Mouse (Mus musculus) liver, embryonic 15.5 days (tissue): ENCODE measurements around the gene 6030408B16Rik. TPM values are rescaled to one million over a fixed set of nuclear protein-coding genes. Genes with fewer than 3 reads are reported as not detected.
"Not testable (repeated sequence)": the region's sequence is repeated elsewhere in the genome, so short reads cannot be mapped to it uniquely, and the experiment has no call there.

Source experiments
- ATAC-seq: fragments of 200-750 bp; cut with Nextera tagmentation; 2 replicates; pipeline ENCODE4 v1.8.0; 2017; ENCODE audit warnings: moderate number of reproducible peaks, mild to moderate bottlenecking, moderate library complexity; ENCODE audit not compliant: insufficient read depth
- H3K27ac ChIP-seq: fragments of 300-500 bp; sonication (generic); replicated peaks from 2 replicates; pipeline ENCODE4 v1.5.1; 2015; ENCODE audit warnings: mild to moderate bottlenecking, inconsistent platforms
- H3K27me3 ChIP-seq: fragments of 300-500 bp; sonication (generic); 2 replicates; pipeline ENCODE4 v1.6.1; 2015; ENCODE audit warnings: mild to moderate bottlenecking, inconsistent platforms
- H3K36me3 ChIP-seq: fragments of 300-500 bp; sonication (generic); replicated peaks from 2 replicates; pipeline ENCODE4 v1.6.1; 2015; ENCODE audit warnings: moderate library complexity, mild to moderate bottlenecking, inconsistent platforms
- H3K4me1 ChIP-seq: fragments of 300-500 bp; sonication (generic); replicated peaks from 2 replicates; pipeline ENCODE4 v1.6.1; 2015; ENCODE audit warnings: inconsistent platforms
- H3K4me2 ChIP-seq: fragments of 300-500 bp; sonication (generic); 2 replicates; pipeline ENCODE4 v1.6.1; 2015; ENCODE audit warnings: moderate library complexity, mild to moderate bottlenecking, inconsistent platforms
- H3K4me3 ChIP-seq: fragments of 300-500 bp; sonication (generic); replicated peaks from 2 replicates; pipeline ENCODE4 v1.5.1; 2015; ENCODE audit warnings: mild to moderate bottlenecking, inconsistent platforms
- H3K9ac ChIP-seq: fragments of 300-500 bp; sonication (generic); 2 replicates; pipeline ENCODE4 v1.6.1; 2015; ENCODE audit warnings: moderate library complexity, mild to moderate bottlenecking, inconsistent platforms
- H3K9me3 ChIP-seq: fragments of 300-500 bp; sonication (generic); replicated peaks from 2 replicates; pipeline ENCODE4 v1.6.1; 2016; ENCODE audit warnings: inconsistent platforms
- WGBS: fragments of 180-500 bp; shearing (Covaris S2); methylation state at CpG from one replicate; pipeline ENCODE4 v1.1.7; 2015; ENCODE audit warnings: mixed read lengths; ENCODE audit not compliant: insufficient replicate concordance; 5-methylcytosine and 5-hydroxymethylcytosine counted together
- polyA plus RNA-seq: library from polyadenylated mRNA; unstranded; fragments of >200 nt; fragmentation: Nextera tagmentation; extraction: Ambion mirVana; gene quantifications from 2 replicates; pipeline ENCODE4 v1.2.1, GENCODE M21; 2015

The 6030408B16Rik gene
- polyA plus RNA-seq, 1 experiment from 2014 or later: 0.30 TPM

DNA sequence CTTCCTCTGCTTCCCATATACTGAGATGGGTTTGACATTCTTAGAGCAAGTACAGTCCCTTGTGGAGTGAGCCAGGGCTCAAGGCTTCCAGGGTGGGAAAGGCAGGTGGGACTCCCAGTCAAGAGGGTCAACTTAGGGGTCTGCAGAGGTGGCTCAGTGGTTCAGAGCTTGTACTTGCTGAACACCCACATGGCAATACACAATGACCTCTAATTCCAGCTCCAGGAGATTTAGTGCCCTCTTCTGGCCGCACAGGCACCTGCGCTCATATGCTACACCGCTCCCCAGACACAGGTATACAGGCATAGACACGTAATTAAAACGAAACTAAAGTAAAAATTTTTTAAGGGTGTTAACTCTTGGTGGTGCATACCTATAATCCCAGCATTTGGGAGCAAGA lies 30.5 kb downstream of the 6030408B16Rik start:
- no peak overlapping the region for H3K4me2 ChIP-seq
- H3K27me3 ChIP-seq: 0 out of 2 replicates have a peak, but pooled peaks cover 5% of the 10 kb centered on the region
- no peak for ATAC-seq
- no peaks in the 10 kb centered on the region for H3K36me3 ChIP-seq
- H3K9me3 ChIP-seq: no peaks in the 10 kb centered on the region
- 83% methylated on average over 5 of the region's 5 CpGs for WGBS
- peaks cover 22% of the 10 kb centered on the region; the same call in 1 of the 2 replicates for H3K4me1 ChIP-seq
- H3K27ac ChIP-seq: no peak overlapping the region
- no peak overlapping the region for H3K4me3 ChIP-seq
- H3K9ac ChIP-seq: no peak overlapping the region

DNA sequence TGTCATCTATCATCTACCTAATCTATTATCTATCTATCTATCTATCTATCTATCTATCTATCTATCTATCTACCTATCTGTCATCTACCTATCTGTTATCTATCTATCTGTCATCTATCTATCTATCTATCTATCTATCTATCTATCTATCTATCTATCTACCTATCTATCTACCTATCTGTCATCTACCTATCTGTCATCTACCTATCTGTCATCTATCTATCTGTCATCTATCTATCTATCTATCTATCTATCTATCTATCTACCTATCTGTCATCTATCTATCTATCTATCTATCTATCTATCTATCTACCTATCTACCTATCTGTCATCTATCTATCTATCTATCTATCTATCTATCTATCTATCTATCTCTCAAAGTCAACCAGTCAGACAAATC lies 31.4 kb downstream of the 6030408B16Rik start:
- not testable (repeated sequence) for H3K36me3 ChIP-seq

DNA sequence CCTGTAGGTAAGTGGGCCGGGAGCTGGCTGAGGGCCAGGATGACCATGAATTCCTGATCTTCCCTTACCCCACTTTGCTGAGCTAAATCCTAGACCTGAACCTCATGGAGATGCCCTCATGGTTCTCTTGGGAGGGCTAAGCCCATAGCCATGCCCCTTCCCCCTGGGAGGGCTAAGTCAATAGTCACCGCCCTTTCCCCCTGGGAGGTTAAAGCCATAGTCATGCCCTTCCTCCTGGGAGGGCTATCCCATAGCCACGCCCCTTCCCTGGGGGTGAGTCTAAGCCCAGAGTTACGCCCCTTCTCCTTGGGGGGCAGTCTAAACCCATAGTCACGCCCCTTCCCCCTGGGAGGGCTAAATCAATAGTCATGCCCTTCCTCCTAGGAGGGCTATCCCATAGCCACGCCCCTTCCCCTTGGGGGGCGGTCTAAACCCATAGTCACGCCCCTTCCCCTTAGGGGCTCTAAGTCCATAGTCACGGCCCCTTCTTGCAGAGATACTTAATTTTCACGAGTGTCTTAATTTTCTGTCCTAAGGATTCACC lies 33.1 kb downstream of the 6030408B16Rik start:
- 28% methylated on average over 10 of the region's 10 CpGs for WGBS
- Histone ChIP-seq H3K36me3 (no peaks in the 10 kb centered on the region), H3K4me1 (no peaks in the 10 kb centered on the region; the same call in 1 of the 2 replicates), H3K27ac (no peak overlapping the region), H3K4me3 (no peak overlapping the region), H3K27me3 (no peaks in the 10 kb centered on the region), H3K4me2 (no peak overlapping the region), H3K9ac (no peak overlapping the region), H3K9me3 (no peaks in the 10 kb centered on the region)
- no peak for ATAC-seq

More for the DNA sequence above, 31.4 kb downstream of the 6030408B16Rik start:
- H3K9me3 ChIP-seq, ATAC-seq, H3K9ac ChIP-seq, H3K27ac ChIP-seq, H3K4me2 ChIP-seq, H3K4me3 ChIP-seq, H3K27me3 ChIP-seq: not testable (repeated sequence)
- peaks cover 13% of the 10 kb centered on the region; the same call in 1 of the 2 replicates for H3K4me1 ChIP-seq

DNA sequence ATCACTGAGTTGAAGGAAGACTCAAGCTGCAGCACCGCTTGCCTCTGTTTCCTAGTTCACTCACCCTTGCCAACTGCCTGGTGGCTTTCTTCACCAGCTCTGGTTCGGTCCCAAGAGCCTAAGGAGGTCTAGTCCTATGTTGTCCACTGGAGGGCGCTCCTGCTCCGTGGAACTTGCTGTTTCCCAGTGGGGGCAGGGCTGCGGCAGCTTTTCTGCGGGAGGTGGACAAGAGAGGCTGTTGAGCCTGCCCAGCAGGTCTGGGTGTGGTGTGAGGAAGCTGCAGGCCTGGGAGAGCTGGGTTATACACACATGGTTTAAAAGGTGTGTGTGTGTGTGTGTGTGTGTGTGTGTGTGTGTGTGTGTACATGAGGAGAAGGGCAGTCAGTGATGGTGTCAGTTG lies 34.3 kb downstream of the 6030408B16Rik start:
- Histone ChIP-seq H3K4me2 (no peak overlapping the region), H3K9me3 (no peaks in the 10 kb centered on the region), H3K4me3 (no peak overlapping the region), H3K27ac (no peak overlapping the region), H3K9ac (no peak overlapping the region), H3K36me3 (no peaks in the 10 kb centered on the region), H3K27me3 (no peaks in the 10 kb centered on the region), H3K4me1 (no peaks in the 10 kb centered on the region)
- 1% methylated on average over 6 of the region's 6 CpGs for WGBS
- no peak for ATAC-seq

DNA sequence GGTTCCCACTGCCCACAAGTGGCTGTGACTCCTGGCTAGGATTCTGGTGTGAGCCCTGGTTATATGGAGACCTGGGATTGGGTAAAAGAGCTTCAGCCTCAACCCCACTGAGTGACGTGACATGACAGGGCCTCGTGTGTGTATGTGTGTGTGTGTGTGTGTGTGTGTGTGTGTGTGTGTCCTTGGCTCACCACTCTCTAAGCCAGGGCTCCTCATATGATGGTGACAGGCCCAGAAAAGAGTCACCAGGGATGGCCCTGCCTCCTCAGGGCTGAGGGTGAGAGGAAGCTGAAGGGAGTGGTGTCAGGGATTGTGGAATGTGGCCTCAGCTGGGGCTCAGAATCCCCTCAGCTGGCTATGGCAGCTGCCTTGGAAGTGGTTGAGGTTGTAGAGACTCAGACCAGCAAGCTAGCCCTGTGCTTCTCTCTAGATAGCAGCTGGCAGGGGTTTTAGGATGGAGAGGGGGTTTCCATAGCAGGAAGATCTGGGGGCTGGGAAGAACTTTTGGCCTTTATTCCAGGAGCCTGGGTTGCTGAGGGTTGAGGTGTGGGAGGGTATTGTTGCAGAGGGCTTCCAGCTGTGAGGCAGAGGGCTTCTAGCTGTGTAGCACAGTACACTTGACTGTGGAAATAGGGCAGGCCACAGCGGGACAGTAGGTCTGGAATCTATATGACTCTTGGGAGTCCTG lies 36.0 kb downstream of the 6030408B16Rik start:
- no peak overlapping the region for H3K9ac ChIP-seq
- no peak overlapping the region for H3K27ac ChIP-seq
- no peaks in the 10 kb centered on the region for H3K36me3 ChIP-seq
- H3K4me3 ChIP-seq: no peak overlapping the region
- no peaks in the 10 kb centered on the region for H3K4me1 ChIP-seq
- WGBS: 42% methylated on average over 3 of the region's 3 CpGs
- no peaks in the 10 kb centered on the region for H3K27me3 ChIP-seq
- no peak for ATAC-seq
- no peaks in the 10 kb centered on the region for H3K9me3 ChIP-seq
- H3K4me2 ChIP-seq: no peak overlapping the region

DNA sequence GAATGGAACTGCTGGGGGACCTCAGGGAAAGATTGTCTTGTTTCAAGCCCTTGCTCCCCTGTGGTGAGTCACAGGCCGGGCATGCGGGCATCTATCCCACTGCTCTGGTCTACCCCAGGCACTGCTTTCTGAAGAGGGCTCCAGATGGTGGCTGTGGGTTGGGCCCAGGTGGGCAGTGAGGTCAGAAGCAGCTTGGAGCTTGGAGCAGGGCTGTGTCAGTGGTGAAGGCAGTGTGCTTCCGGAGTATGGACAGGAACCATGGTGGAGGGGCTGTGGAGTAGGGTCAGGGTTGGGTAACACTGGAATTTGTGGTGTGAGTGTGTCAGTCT lies 36.5 kb downstream of the 6030408B16Rik start:
- ATAC-seq: no peak
- Histone ChIP-seq H3K27me3 (no peaks in the 10 kb centered on the region), H3K4me3 (no peak overlapping the region), H3K27ac (no peak overlapping the region), H3K9ac (no peak overlapping the region), H3K4me2 (no peak overlapping the region), H3K9me3 (no peaks in the 10 kb centered on the region), H3K4me1 (no peaks in the 10 kb centered on the region), H3K36me3 (no peaks in the 10 kb centered on the region)
- WGBS: 65% methylated on average over 3 of the region's 3 CpGs

DNA sequence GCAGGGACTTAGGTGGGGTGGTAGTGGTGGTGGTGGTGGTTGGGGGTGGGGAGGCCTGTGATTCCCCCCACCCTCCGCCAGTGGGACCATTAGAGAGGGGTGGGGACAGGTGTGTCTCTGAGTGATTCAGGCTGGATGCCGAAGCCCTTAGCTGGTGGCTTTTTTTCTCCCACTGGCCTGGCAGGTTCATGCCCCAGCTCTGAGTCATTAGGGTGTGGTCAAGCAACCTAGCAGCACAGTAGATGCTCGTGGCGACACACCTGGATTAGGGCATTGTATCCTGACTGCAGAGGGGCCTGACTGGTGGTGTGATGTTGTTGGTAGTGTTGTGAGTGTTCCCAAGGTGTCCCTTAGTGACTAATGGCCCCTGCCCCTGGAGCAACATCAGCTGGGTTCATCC lies 38.1 kb downstream of the 6030408B16Rik start:
- H3K27me3 ChIP-seq: peaks cover 2% of the 10 kb centered on the region; the same call in 1 of the 2 replicates
- H3K9ac ChIP-seq: no peak overlapping the region
- H3K27ac ChIP-seq: no peak overlapping the region
- H3K9me3 ChIP-seq: no peaks in the 10 kb centered on the region
- 67% methylated on average over 4 of the region's 4 CpGs for WGBS
- no peaks in the 10 kb centered on the region for H3K36me3 ChIP-seq
- no peak for ATAC-seq
- H3K4me3 ChIP-seq: no peak overlapping the region
- 0 out of 2 replicates have a peak, but pooled peaks cover 2% of the 10 kb centered on the region for H3K4me1 ChIP-seq
- H3K4me2 ChIP-seq: no peak overlapping the region

DNA sequence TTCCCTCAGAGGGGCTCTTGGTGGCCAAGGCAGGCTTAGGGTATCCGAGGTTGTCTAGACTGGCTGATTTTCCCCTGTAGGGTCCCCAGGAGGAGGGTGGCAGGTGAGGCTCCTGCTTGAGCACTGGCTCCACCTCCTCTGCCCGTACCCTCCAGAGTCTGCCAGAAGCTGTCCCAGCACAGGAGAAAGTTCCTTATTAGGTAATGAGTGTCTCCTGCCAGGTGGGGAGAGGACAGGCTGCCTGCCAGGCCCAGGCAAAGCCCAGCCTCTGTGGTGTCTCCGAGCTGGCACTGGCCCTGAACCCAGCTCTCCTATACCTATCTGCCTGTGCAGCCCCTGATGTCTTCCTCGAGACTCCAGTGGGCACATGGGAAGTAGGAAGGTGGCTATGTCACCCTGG lies 39.4 kb downstream of the 6030408B16Rik start:
- Histone ChIP-seq H3K4me2 (no peak overlapping the region), H3K27me3 (peaks cover 12% of the 10 kb centered on the region; the same call in 1 of the 2 replicates), H3K9ac (no peak overlapping the region), H3K9me3 (no peaks in the 10 kb centered on the region), H3K4me3 (no peak overlapping the region), H3K27ac (no peak overlapping the region), H3K4me1 (0 out of 2 replicates have a peak, but pooled peaks cover 7% of the 10 kb centered on the region), H3K36me3 (no peaks in the 10 kb centered on the region)
- 50% methylated on average over 4 of the region's 4 CpGs for WGBS
- ATAC-seq: no peak

DNA sequence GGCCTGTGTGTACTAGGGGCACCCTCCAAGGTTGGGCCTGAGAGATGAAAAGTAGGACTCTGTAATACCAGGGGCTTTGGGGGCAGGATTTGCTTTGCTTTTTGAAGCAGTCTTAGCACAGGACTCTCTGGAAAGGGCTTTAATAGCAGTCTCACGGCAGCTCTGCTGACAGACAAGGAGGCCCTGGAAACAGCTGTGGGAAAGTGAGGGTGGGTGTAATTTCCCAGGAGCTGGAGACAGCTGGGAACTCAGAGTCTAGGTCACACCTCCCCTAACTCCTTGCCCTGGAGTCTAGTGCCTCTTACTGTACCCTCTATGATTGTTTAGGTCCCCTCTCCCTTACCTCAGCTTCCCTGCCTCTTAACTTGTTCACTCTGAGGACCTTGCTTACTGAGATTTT lies 40.2 kb downstream of the 6030408B16Rik start:
- peaks cover 12% of the 10 kb centered on the region; the same call in 1 of the 2 replicates for H3K27me3 ChIP-seq
- no peak overlapping the region for H3K4me2 ChIP-seq
- no peak overlapping the region for H3K4me3 ChIP-seq
- H3K4me1 ChIP-seq: 0 out of 2 replicates have a peak, but pooled peaks cover 7% of the 10 kb centered on the region
- no peaks in the 10 kb centered on the region for H3K9me3 ChIP-seq
- 9% methylated on average over 1 of the region's 1 CpGs for whole genome bisulfite sequencing
- H3K9ac ChIP-seq: no peak overlapping the region
- no peaks in the 10 kb centered on the region for H3K36me3 ChIP-seq
- ATAC-seq: no peak
- no peak overlapping the region for H3K27ac ChIP-seq

DNA sequence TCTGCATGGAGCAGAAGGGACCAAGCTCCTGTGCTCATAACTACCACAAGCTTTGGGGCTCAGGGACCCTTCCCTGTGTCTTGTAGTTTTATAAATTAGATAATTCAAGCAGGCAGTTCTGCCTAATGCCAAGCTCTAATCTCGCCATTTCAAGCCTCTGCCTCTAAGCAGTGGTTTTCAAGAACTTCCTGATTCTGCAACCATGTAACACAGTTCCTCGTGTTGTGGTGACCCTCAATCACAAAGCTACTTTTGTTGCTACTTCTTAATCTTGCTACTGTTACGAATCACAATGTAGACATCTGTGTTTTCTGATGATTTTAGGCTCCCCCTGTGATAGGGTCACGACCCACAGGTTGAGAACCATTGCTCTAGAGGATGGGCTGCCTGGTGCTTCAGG lies 40.6 kb downstream of the 6030408B16Rik start:
- H3K9me3 ChIP-seq: no peaks in the 10 kb centered on the region
- no peak overlapping the region for H3K27ac ChIP-seq
- H3K4me1 ChIP-seq: 0 out of 2 replicates have a peak, but pooled peaks cover 7% of the 10 kb centered on the region
- no peak overlapping the region for H3K4me3 ChIP-seq
- H3K36me3 ChIP-seq: no peaks in the 10 kb centered on the region
- H3K4me2 ChIP-seq: no peak overlapping the region
- H3K9ac ChIP-seq: no peak overlapping the region
- no peak for ATAC-seq
- H3K27me3 ChIP-seq: peaks cover 17% of the 10 kb centered on the region; the same call in 1 of the 2 replicates
- 11% methylated on average over 4 of the region's 4 CpGs for WGBS

DNA sequence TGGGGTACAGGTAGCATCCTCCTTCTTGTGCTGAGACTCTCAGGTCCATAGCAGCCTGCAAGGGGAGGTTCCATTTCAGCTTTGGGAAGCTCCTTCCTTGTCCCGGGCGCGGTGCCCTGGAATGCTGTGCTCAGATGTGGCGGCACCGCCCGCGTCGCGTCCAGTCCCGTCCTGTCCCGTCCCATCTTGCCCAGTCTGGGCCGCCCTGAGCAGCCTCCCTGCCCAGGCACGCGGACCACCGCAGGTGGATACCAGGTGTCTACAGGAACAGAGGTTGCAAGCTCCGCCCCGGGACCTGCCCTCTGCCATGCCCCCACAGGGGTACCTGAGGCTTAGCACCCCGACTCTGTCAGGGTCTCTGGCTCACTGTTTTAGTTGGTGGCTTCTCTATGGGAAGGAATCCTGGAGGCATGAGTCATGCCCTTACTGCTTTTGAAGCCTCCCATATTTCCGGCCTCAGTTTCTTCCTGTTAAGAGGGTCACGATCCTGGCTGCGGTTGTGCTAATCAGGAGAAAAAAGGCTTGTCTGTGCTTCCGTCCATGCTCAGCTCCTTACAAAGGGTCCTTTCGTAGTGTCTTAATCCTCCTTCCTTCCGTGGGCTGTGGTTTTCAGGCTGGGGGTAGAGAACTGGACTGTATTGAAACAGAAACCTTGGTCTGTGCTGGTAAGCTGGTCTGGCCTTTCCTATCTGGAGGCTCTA lies 43.6 kb downstream of the 6030408B16Rik start:
- ATAC-seq: peak; percentile 45
- Histone ChIP-seq H3K36me3 (no peaks in the 10 kb centered on the region), H3K4me2 (peak overlapping the region; percentile 39), H3K9me3 (no peaks in the 10 kb centered on the region), H3K27me3 (peaks cover 18% of the 10 kb centered on the region; the same call in 1 of the 2 replicates), H3K27ac (no peak overlapping the region), H3K4me3 (no peak overlapping the region), H3K9ac (no peak overlapping the region), H3K4me1 (0 out of 2 replicates have a peak, but pooled peaks cover 7% of the 10 kb centered on the region)
- WGBS: 9% methylated on average over 24 of the region's 24 CpGs
